Mouse (Mus musculus) gastrocnemius, postnatal 14 days (tissue): ENCODE data around the gene Rnd1. TPM values are rescaled to one million over a fixed set of nuclear protein-coding genes. Genes with fewer than 3 reads are reported as not detected.

Source experiments
- DNase-seq: peaks from one replicate; pipeline ENCODE4 v3.0.0; 2021; ENCODE audit warnings: mixed read lengths
- intact Hi-C: fragments of 180-260 bp; cut with DNase I; formaldehyde crosslinking; loops from one replicate; pipeline ENCODE4 v1.15.1; 2025; ENCODE audit warnings: low total_unique reads
- total RNA-seq, 2 experiments: library from RNA; stranded (reverse); gene quantifications; 2 replicates each; pipeline ENCODE4 v1.2.3; 2021

Rnd1 gene
- total RNA-seq, 2 experiments from 2014 or later, result 0.40 to 1.2 TPM

DNA sequence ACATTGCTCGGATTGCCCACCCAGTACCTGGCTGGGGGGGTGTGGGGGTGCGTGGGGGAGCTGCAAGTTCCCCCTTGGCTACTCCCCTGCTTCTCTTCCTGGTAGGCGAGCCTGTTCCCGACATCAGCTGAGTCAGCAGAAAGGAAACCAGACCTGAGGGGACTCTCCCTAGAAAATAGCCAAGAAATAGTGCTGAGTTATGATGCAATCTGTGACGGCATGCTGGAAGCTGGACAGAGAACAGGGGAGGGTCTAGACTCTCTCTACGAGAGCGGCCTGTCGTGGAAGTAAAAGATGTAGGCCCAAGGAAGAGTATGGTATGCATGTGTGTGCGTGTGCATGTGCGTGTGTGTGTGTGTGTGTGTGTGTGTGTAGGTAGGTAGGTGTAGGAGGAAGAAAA, 5.9 kb upstream of the Rnd1 start:
- no peak for DNase-seq

DNA sequence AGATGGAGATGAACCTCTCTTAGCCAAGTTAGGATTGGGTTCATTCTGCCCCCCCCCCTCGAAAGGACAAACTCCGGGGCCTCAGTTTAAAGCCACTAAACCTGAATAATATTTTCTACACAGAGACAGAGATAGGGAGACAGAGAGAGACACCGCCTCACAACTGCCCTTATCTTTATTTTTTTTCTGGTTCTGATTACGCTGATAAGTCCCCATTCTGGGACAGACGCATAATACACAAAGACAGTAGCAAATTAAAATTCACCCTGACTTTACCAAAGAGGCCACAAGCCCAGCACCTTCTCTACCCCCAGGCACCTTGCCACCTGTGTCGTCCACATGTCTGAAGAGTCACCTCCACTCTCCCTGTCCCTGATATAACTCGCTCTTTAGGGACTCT, 4.4 kb upstream of the Rnd1 start:
- no peak for DNase-seq
- intact Hi-C loops, result no loop called here

More for the DNA sequence above, 5.9 kb upstream of the Rnd1 start:
- intact Hi-C loops, result no loop called here

DNA sequence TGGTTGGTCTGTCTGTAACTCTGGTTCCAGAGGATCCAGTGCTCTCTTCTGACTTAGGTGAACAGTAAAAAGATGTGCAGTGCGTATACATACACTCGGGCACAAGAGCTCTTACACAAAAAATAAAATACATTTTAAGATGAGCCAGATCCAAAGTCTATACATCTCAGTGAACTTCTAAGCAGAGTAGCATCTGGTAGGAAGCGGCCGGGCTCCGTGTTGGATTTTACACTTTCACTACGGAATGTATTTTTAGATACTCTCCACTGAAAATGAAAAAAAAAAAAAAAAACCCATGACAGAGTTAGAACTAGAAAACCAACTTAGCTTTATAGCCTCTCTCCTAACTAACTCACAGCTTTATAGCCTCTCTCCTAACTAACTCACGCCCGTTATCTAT, 3.4 kb upstream of the Rnd1 start:
- DNase-seq, result no peak
- intact Hi-C loops, result no loop called here

DNA sequence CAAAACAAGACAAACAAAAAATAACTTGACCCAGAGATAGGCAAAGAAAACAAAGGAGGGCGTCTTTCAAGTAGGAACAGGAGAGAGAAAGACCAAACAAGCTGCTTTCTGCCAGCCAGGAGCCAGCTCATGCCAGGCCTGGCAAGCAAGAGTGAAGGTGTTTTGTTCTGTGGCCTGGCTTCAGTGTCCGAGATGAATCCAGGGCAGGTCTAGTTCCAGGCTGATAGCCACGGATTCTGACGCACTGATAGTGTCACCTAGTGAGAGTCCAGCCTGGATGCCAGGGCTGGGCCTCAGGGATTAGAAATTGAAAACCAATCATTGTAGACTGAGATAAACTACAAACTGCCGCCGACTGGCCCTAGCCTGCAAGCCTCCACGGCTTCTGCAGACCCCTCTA, 716 bp upstream of the Rnd1 start:
- no peak for DNase-seq
- intact Hi-C loops, result no loop called here

DNA sequence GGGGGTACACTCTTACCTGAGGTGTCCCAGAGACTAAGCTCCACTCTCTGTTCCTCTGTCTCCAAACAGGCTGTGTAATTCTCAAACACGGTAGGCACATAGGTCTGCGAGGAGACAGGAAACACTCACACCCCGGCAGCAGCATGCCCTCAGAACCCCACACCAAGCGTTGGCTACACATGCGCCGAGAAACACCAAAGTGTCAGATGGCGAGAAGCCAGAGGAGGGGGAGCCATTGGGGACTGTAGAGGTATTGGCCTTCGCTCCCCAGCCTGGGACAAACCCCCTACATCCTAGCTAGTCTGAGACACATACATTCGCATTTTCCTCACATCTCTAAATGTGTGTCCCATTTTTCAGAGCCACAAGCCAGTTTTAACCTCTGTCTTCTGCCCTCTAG, 790 bp downstream of the Rnd1 start:
- intact Hi-C loops, result no loop called here
- no peak for DNase-seq

DNA sequence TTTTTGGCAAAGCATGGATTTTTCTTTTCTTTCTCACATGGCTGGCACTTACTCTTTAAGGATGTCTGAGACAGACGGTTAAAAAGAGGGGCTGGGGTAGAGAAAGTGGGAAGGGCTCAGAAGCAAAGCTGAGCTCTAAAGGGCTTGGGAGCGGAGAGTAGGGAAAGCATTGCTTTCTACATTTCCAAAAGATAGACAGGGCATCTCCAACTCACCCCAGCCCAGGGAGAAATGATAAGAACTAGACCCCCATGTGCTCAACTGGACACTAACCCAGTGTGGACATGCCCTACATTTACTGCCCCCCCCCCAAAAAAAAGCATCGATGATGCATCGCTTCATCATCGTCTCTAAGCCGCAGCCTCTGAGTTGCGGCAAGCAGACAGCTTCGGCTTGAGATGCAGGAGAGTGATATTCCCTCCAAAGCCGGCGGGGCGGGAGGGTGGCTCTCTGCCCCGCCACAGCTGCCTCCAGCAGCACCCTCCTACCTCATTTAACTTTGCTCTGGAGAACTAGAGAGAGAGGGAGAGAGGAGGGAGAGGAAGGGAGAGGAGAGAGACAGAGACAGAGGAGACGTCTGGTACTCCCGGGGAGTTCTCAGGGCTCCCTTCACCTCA, 1.5 kb downstream of the Rnd1 start:
- no peak for DNase-seq
- intact Hi-C loops, result no loop called here

DNA sequence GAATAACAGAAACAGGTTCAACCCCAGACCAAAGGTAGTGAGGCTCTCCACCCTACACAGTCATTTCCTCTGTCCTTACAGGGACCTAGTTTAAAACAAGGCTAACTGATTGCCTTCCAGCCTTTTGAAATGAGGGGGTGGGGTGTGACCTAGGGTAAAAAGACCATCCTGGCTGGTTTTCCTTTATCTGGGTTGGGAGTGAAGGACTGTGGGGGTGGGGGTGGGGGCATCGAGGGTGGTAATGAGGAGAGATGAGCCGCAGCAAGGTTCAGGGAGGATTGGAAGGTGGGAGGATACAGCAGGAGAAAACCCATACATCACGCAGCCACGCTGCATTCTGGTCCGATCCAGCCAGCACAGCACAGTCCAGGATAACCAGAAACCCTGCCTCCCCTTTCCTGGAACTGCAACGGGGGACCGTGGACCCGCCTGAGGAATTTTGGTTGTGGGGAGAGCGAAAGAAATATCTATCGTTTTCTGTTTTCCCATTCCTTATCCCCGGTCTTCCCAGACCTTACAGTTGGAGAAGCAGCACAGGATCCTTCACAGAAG, 2.2 kb downstream of the Rnd1 start:
- intact Hi-C loops, result no loop called here
- no peak for DNase-seq

DNA sequence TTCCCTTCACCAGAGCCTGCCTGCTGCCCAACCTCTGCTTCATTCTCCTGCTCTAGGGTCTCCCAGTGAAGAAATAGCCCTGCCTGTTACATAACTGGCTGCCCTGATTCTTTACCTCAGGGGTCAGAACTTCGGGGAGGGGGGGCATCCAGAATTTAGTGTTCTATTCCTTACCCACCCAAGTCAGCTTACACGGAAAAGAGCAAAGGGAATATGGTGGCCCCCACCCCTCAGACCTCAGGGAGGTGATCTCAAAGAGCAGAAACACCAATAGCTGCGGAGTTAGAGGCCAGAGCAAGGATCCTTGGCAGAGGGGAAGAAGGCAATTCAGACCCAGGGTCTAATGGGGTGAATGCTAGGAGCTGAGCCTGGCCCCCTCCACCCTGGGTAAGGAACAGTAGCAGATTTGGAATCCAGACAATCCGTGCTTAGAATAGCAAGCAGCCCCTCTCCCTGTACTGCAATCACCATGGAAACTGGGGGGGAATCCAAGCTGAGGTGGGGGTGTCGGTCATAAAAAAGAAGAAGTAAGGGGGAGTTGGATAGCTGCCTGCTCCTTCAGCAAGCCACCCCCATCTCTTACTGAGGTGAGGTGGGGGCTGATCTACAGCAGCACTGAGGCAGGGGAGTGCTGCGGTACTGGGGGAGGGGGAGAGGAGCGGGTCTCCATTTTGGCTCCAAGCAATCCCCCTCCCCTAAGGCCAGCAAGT, 2.8 kb downstream of the Rnd1 start:
- intact Hi-C loops, result no loop called here
- no peak for DNase-seq

DNA sequence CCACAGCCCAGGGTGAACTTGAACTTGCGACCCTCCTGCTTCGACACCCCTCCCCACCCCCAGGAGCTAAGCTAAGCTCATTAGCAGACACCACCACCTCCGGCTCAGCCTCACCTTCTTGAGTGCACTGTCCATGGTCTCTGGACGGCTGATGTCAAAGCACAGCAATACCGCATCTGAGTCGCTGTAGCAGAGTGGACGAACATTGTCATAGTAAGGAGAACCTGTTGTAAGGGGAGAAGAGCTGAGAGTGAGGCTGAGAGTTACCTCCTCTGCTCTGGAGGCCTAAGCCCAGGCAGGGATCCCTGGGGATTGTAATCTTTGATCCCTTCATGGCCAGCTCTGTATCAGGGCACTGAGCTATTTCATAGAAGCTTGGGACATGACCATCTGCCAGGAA, 3.5 kb downstream of the Rnd1 start:
- DNase-seq, result no peak
- intact Hi-C loops, result no loop called here

DNA sequence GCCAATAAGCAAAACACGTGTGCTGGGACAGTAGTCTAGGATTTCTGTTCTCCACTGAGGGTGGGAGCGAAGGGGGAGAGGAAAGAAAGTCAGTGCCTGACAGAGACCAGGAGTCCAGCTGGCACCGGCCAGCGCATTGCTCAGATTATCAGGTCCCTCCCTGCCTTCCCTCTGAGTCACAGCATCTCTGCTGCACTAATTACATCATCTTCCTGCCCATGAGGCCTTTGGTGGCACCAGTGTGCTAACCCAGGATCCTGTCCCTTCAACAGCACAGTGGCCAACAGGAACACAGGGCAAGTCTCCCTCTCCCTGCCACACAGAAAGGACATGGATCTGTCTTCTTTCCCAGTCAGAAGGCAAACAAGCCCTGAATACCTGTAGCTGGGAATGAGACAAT, 4.7 kb downstream of the Rnd1 start:
- no peak for DNase-seq
- intact Hi-C loops, result no loop called here

DNA sequence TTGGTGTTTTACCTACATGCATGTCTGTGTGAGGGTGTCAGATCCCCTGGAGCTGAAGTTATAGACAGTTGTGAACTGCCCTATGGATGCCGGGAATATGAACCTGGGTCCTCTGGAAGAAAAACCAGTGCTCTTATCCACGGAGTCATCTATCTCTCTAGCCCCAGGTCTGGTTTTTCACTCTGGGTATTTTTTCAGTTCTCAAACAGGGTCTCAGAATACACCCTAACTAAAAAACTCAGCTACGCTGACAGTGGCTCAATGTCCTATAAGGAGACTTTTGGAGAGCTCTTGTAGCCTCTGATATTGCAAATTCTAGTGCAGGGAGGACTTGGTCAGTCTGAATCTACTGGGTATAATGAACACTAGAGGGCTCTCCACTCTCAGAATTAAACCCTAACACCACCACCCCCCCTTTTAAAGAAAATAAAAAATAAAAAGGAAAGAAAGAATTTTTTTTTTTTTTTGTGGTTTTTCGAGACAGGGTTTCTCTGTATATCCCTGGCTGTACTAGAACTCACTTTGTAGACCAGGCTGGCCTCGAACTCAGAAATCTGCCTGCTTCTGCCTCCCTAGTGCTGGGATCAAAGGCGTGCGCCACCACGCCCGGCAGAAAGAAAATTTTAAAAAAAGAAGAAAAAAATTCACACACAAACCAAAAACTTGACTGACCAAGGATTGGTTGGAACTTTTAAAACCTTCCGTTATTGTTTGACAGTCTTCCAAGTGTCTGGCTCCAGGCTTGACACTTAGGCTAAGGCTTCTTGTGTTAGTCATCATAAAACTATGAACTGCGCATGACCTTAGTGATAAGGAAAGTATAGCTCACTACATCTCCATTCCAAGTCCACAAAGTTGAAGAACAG, 13.0 kb downstream of the Rnd1 start:
- DNase-seq, result no peak
- intact Hi-C loops, result loop anchor here (2.0 kb wide), 1 partner anchor 39 kb away; no protein-coding TSS in a partner anchor

DNA sequence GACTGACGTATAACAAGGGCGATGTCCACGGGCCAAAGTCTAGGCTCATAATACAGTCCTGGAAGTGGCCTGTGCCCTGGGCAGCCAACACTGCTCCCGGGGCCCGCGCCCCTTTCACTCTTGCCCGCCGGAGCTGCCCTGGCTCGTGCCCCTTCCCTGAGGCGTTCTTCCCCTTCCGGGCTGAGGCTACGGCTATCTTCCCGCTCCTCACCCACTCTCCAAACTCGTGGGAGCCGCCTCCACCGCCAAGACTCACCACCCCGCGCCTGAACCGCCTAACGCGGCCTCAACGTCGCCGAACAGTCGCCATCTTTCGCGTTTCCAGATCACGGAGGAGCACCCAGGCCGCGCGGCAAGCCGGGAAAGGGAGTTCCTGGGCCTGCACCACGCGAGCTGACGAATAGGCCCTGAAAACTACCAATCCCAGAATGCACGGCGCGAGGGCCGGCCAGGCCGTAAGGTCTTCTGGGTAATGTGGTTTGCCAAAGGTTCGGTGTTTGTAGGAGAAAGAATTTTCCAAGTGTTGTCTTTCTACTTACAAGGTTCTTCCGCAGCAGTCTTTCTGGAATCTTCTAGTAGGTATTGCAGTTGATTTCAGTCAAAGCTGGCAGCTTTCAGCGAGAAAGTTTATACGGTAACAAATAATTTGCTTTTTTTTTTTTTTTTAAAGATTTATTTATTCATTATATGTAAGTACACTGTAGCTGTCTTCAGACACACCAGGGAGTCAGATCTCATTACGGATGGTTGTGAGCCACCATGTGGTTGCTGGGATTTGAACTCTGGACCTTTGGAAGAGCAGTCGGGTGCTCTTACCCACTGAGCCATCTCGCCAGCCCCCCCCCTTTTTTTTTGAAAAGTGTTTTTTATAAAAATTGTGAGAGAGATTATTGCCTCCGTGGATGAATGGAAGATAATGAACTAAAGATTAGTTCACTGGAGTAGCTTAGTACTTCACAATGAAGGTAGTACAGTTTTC, 14.4 kb downstream of the Rnd1 start, which contains the start of gene Ddx23:
Ddx23 (minus strand) TSS at position 328 of the 979 bp plus-strand sequence.
- intact Hi-C loops, result no loop called here
- DNase-seq, result peak; percentile 96

DNA sequence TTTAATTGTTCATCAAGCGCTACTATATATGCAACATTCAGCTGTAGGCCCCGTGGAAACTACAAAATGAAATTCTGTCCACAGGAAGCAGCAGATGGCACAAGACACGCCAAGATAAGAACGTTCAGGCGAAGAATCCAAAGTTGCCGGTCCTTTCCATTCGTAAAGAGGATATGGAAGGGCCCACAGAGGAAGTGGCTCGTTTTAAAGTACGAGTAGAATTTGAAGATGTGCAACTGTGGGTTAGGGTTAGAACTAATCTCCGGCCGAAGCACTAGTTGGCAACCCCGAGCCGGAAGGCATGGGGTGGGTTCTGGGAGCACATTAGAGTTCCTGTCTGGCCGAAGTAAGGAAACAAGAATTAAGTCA, 15.1 kb downstream of the Rnd1 start:
- intact Hi-C loops, result no loop called here

DNA sequence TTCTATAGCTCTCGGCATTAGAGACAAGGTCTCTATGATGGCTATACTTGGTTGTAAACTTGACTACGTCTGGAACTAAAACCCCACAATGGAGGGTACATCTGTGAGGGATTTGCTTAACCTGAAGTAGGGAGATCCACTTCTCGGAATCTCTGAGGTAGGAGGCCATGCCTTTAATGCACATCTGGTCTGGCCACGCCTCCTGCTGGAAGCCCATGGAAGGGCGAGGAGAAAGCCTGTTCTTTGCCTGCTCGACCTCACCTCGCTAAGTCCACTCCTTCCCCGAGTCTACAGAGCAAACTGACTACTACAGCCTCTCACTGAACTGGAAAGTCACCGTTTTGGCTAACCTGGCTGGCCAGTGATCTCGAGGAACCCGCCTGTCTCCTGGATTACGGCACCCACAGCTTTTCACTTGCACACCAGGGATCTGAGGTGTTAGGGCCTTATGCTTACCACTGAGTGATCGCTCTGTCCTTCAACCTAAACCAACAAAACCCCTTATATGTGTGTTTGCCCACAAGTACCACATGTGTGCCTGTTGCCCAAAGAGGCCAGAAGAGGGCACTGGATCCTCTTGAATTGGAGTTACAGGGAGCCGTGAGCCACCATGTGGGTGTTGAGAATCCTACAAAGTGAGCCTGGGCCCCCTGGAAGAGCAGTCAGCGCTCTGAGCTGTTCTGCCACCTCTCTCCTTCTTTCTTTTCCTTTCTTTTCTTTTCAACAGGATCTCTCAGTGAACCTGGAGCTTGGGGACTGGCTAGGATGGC, 20.1 kb downstream of the Rnd1 start:
- no peak for DNase-seq
- intact Hi-C loops, result no loop called here

More for the DNA sequence above, 15.1 kb downstream of the Rnd1 start:
- DNase-seq, result no peak

DNA sequence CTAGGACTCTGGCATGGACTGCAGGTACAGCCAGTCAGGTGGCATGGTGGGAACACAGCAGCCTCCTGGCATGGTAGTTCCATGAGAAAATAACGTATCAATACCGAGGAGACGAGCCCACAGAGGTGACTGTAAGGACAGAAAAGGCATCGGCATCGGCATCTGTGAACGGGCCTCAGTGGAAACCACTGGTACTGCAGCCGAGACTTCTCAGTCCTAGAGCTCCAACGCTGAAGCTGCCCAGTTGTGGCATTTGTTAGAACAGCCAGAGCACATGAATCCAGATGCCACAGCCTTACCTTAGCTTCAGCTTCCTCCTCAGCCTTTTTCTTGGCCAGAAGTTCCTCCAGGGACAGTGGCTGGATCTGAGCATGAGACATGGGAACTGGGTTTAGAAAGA, 25.1 kb downstream of the Rnd1 start:
- no peak for DNase-seq
- intact Hi-C loops, result no loop called here

DNA sequence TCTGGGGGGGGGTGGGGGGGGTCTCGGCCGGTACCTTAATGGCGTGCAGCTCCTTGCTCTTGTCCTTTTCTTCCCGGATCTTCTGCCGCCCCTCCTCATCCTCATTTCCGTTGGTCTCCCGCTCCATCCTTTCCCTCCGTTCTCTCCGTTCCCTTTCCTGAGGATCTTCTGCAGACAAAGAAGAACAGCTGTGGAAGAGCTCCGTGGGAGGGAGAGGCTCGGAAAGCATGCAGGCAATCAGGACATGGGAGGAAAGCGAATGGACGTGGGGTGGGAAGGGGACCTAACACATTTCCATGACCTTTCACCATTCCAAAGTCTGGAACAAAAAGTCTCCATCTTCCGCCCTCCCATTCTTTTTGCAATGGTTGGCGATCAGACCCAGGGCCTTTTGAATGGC, 25.8 kb downstream of the Rnd1 start:
- intact Hi-C loops, result no loop called here
- no peak for DNase-seq

DNA sequence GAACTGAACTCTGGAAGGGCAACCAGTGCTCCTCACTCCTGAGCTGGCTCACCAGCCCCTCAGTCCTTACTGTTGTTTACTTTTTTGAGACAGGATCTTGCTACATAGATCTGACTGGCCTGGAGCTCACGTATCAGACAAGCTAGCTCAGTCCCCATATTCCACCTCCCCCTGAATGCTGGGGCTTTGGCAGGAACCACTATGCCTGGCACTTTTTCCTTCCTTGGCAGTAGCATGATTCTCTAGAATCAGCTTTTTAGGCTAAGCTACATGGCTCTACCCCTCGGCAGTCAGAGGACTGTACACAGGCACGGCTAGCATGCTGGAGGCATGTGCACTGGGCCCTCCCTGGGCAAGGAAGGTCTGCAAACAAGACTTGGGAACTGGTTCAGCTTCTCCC, 29.2 kb downstream of the Rnd1 start:
- intact Hi-C loops, result no loop called here
- no peak for DNase-seq

DNA sequence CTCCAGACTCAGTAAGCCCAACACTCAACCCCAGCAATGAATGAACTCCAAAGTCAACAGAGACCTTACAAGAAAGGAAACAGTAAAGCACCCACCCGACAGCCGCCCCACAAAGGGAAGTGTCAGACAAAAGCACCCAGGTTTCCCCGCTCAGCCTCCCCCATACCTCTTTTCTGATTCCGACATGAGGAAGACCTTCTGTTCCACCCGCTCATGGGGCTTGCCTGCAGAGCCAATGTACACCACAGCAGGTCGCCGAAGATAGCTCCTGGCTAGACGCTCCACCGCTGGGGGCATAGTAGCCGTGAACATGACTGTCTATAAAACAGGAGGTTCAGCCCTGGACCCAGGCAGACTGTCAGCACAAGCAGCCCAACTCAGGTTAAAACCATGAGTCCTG, 30.0 kb downstream of the Rnd1 start:
- intact Hi-C loops, result no loop called here
- DNase-seq, result no peak
